Mouse (Mus musculus) heart, postnatal 10 days (tissue): ENCODE results near the gene Thumpd1. TPM values are rescaled to one million over a fixed set of nuclear protein-coding genes. Genes with fewer than 3 reads are reported as not detected.

ENCODE experiments used
- DNase-seq, 2 experiments: peaks; one replicate each; pipeline ENCODE4 v3.0.0; 2021
- intact Hi-C: fragments of 180-260 bp; cut with DNase I; formaldehyde crosslinking; loops from one replicate; pipeline ENCODE4 v1.15.1; 2025
- total RNA-seq, 2 experiments: library from RNA; stranded (reverse); gene quantifications; 2 replicates each; pipeline ENCODE4 v1.2.3; 2021

Thumpd1 gene
- total RNA-seq, 2 experiments from 2014 or later = 21.1 to 22.8 TPM

GRCm38 (mm10) chr7:119673465-119673864, 47.1 kb downstream of the Thumpd1 start:
- peak; percentile 28 to 40 for DNase-seq
- intact Hi-C loops = loop anchor here (2.0 to 10.0 kb wide), 4 partner anchors 129 to 653 kb away; partner anchors contain the start of genes Acsm5 and Tmem159

DNA sequence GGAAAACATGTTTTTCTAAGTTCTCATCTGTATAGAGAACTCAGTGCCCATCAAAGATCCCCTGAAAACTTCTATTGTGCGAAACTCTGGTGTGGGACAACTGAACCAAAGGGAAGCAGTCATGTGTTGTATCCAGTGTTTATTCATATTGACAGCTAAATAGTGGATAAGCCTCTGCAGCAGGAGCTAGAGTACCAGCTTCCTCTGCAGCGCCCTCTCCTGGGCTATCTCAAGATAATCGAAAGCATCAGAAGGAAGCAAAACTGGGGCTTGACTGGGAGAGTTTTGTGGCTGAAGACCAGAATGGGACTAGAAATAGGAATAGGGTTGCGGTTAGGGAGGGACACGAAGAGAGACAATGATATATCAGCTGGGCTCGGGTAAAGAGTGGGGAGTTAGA, 49.7 kb downstream of the Thumpd1 start:
- intact Hi-C loops = loop anchor here (5.0 to 10.0 kb wide), 3 partner anchors 131 to 434 kb away; partner anchors contain the start of genes Acsm5 and Tmem159
- no peak for DNase-seq

DNA sequence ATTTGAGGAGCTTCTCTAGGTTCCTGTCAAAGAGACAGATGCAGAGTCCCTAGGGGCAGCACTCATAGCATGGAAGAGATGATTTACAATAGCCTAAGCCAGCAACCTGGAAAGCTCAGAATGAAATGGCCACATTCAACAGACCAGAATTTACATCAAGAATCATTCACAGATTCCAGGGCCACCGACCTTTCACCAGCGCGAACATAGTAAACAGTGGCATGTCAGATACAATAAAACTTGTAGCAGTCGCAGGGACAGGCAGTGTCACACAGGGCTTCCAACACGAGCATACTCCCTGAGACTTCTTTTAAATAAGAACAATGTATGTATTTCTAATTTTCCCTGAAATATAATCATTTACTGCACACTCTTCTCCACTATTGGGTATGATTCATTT, 50.2 kb downstream of the Thumpd1 start:
- intact Hi-C loops = loop anchor here (5.0 to 10.0 kb wide), 3 partner anchors 132 to 434 kb away; partner anchors contain the start of genes Acsm5 and Tmem159
- DNase-seq = no peak

GRCm38 (mm10) chr7:119667893-119668292, 52.7 kb downstream of the Thumpd1 start:
- intact Hi-C loops = no loop called here
- DNase-seq = no peak

Other genes with a start within 250 kb of the Thumpd1 start
- gene Umod, start 241.5 kb downstream of the Thumpd1 start, total RNA-seq = not detected
- under 1 TPM; 0.38 to 0.55 TPM for gene Acsm5, start 201.3 kb downstream of the Thumpd1 start, total RNA-seq
- not detected for gene Pdilt, start 197.3 kb downstream of the Thumpd1 start, total RNA-seq
- gene Acsm2, start 166.5 kb downstream of the Thumpd1 start, total RNA-seq = not detected
- gene Acsm1, start 113.8 kb downstream of the Thumpd1 start, total RNA-seq = not detected
- not detected for gene Acsm4, start 30.8 kb downstream of the Thumpd1 start, total RNA-seq
- under 1 TPM; 0.62 to 0.67 TPM for gene Acsm3, start 40.1 kb upstream of the Thumpd1 start, total RNA-seq
- gene Rexo5, start 73.2 kb upstream of the Thumpd1 start, total RNA-seq = 1 to 10 TPM; 3.5 to 6.0 TPM
- gene Eri2, start 73.3 kb upstream of the Thumpd1 start, total RNA-seq = 1 to 10 TPM; 3.8 to 4.8 TPM
- 1 to 10 TPM; 6.6 to 7.6 TPM for gene Lyrm1, start 175.1 kb upstream of the Thumpd1 start, total RNA-seq
- gene Dcun1d3, start 175.5 kb upstream of the Thumpd1 start, total RNA-seq = 10 to 100 TPM; 12.2 to 14.0 TPM